Mouse (Mus musculus) heart, embryonic 11.5 days (tissue): Measurements from ENCODE around the gene Rcor1. TPM values are rescaled to one million over a fixed set of nuclear protein-coding genes. Genes with fewer than 3 reads are reported as not detected.
A peak's percentile ranks its signal among the peaks of the same experiment; 100 is the strongest.

Experiments
- ATAC-seq: fragments of 200-750 bp; cut with Nextera tagmentation; replicated peaks from 2 replicates; pipeline ENCODE4 v1.8.0; 2017; ENCODE audit warnings: moderate library complexity; ENCODE audit not compliant: insufficient number of reproducible peaks, low FRiP score, low TSS enrichment
- H3K27ac ChIP-seq: fragments of 300-500 bp; sonication (generic); 2 replicates; pipeline ENCODE4 v1.5.1; 2014; ENCODE audit warnings: mild to moderate bottlenecking, low read depth, low read length
- H3K27me3 ChIP-seq: fragments of 300-500 bp; sonication (generic); 2 replicates; pipeline ENCODE4 v1.6.1; 2014; ENCODE audit warnings: mild to moderate bottlenecking, low read length, mixed read lengths; ENCODE audit not compliant: control insufficient read depth, insufficient read depth
- H3K36me3 ChIP-seq: fragments of 300-500 bp; sonication (generic); 2 replicates; pipeline ENCODE4 v1.6.1; 2014; ENCODE audit warnings: mild to moderate bottlenecking, low read length, moderate library complexity, mixed read lengths; ENCODE audit not compliant: control insufficient read depth, insufficient read depth
- H3K4me1 ChIP-seq: fragments of 300-500 bp; sonication (generic); 2 replicates; pipeline ENCODE4 v1.6.1; 2014; ENCODE audit warnings: low read length; ENCODE audit not compliant: control insufficient read depth, insufficient read depth
- H3K4me2 ChIP-seq: fragments of 300-500 bp; sonication (generic); 2 replicates; pipeline ENCODE4 v1.6.1; 2014; ENCODE audit warnings: mild to moderate bottlenecking, moderate library complexity
- H3K4me3 ChIP-seq: fragments of 300-500 bp; sonication (generic); 2 replicates; pipeline ENCODE4 v1.5.1; 2014; ENCODE audit warnings: low read depth, low read length
- H3K9ac ChIP-seq: fragments of 300-500 bp; sonication (generic); 2 replicates; pipeline ENCODE4 v1.6.1; 2014; ENCODE audit warnings: mild to moderate bottlenecking, low read depth, low read length, moderate library complexity
- H3K9me3 ChIP-seq: fragments of 300-500 bp; sonication (generic); replicated peaks from 2 replicates; pipeline ENCODE4 v1.6.1; 2016; ENCODE audit warnings: low read length; ENCODE audit not compliant: control insufficient read depth
- WGBS: fragments of 180-500 bp; shearing (Covaris S2); extraction: QIAGEN DNeasy Blood & Tissue Kit; methylation state at CpG from one replicate; pipeline ENCODE4 v1.1.7; 2014; ENCODE audit not compliant: insufficient replicate concordance; 5-methylcytosine and 5-hydroxymethylcytosine counted together
- polyA plus RNA-seq: library from polyadenylated mRNA; unstranded; fragments of >200 nt; fragmentation: Nextera tagmentation; extraction: Ambion mirVana; gene quantifications from 2 replicates; pipeline ENCODE4 v1.2.1, GENCODE M21; 2014

Rcor1 gene
- polyA plus RNA-seq, 1 experiment from 2014 or later: 11.9 TPM

GRCm38 (mm10) chr12:110998092-110998491 is 41.1 kb upstream of the Rcor1 start:
- H3K4me2 ChIP-seq: no peak overlapping the region
- no peaks in the 10 kb centered on the region for H3K9me3 ChIP-seq
- H3K4me3 ChIP-seq: no peak overlapping the region
- no peak overlapping the region for H3K27ac ChIP-seq
- 92% methylated on average over 11 of the region's 11 CpGs for WGBS
- H3K36me3 ChIP-seq: no peaks in the 10 kb centered on the region
- no peaks in the 10 kb centered on the region for H3K27me3 ChIP-seq
- H3K4me1 ChIP-seq: no peaks in the 10 kb centered on the region
- no peak overlapping the region for H3K9ac ChIP-seq
- ATAC-seq: no peak

GRCm38 (mm10) chr12:110999820-111000219 is 39.3 kb upstream of the Rcor1 start:
- no peaks in the 10 kb centered on the region; the same call in 1 of the 2 replicates for H3K27me3 ChIP-seq
- H3K36me3 ChIP-seq: no peaks in the 10 kb centered on the region
- no peak overlapping the region for H3K4me2 ChIP-seq
- ATAC-seq: no peak
- H3K9ac ChIP-seq: no peak overlapping the region
- no peak overlapping the region for H3K27ac ChIP-seq
- WGBS: 49% methylated on average over 2 of the region's 2 CpGs
- H3K9me3 ChIP-seq: no peaks in the 10 kb centered on the region
- H3K4me1 ChIP-seq: no peaks in the 10 kb centered on the region
- H3K4me3 ChIP-seq: no peak overlapping the region

- no peak for ATAC-seq
- Histone ChIP-seq H3K27me3 (no peaks in the 10 kb centered on the region; the same call in 1 of the 2 replicates), H3K9ac (no peak overlapping the region), H3K4me1 (peaks cover 1% of the 10 kb centered on the region; the same call in 1 of the 2 replicates), H3K4me3 (no peak overlapping the region), H3K9me3 (no peaks in the 10 kb centered on the region), H3K4me2 (no peak overlapping the region), H3K36me3 (no peaks in the 10 kb centered on the region), H3K27ac (no peak overlapping the region)
- 89% methylated on average over 7 of the region's 7 CpGs for WGBS
Observed at GRCm38 (mm10) chr12:111000956-111001355, 38.2 kb upstream of the Rcor1 start.

- WGBS: 77% methylated on average over 9 of the region's 9 CpGs
- no peaks in the 10 kb centered on the region for H3K9me3 ChIP-seq
- no peak overlapping the region for H3K4me3 ChIP-seq
- no peak overlapping the region for H3K4me2 ChIP-seq
- no peak overlapping the region for H3K9ac ChIP-seq
- no peak for ATAC-seq
- H3K27ac ChIP-seq: no peak overlapping the region
- no peaks in the 10 kb centered on the region for H3K36me3 ChIP-seq
- peaks cover 30% of the 10 kb centered on the region for H3K4me1 ChIP-seq
- no peaks in the 10 kb centered on the region; the same call in 1 of the 2 replicates for H3K27me3 ChIP-seq
Observed at GRCm38 (mm10) chr12:111004142-111004541, 35.0 kb upstream of the Rcor1 start.

GRCm38 (mm10) chr12:111005803-111006202 is 33.3 kb upstream of the Rcor1 start:
- 64% methylated on average over 6 of the region's 6 CpGs for WGBS
- ATAC-seq: no peak; the same call in 1 of the 2 replicates
- Histone ChIP-seq H3K4me3 (no peak overlapping the region), H3K27me3 (no peaks in the 10 kb centered on the region; the same call in 1 of the 2 replicates), H3K9me3 (no peaks in the 10 kb centered on the region), H3K27ac (no peak overlapping the region), H3K4me2 (no peak overlapping the region), H3K36me3 (no peaks in the 10 kb centered on the region), H3K9ac (no peak overlapping the region), H3K4me1 (peaks cover 40% of the 10 kb centered on the region)

GRCm38 (mm10) chr12:111006339-111006738 is 32.8 kb upstream of the Rcor1 start:
- ATAC-seq: no peak
- no peak overlapping the region for H3K4me2 ChIP-seq
- H3K36me3 ChIP-seq: no peaks in the 10 kb centered on the region
- no peak overlapping the region for H3K4me3 ChIP-seq
- H3K27me3 ChIP-seq: no peaks in the 10 kb centered on the region; the same call in 1 of the 2 replicates
- peaks cover 40% of the 10 kb centered on the region for H3K4me1 ChIP-seq
- H3K9ac ChIP-seq: peak overlapping the region; percentile 7; the same call in 1 of the 2 replicates
- H3K9me3 ChIP-seq: no peaks in the 10 kb centered on the region
- H3K27ac ChIP-seq: no peak overlapping the region; the same call in 1 of the 2 replicates
- WGBS: 61% methylated on average over 5 of the region's 5 CpGs

GRCm38 (mm10) chr12:111007134-111008103 is 31.7 kb upstream of the Rcor1 start:
- H3K27me3 ChIP-seq: no peaks in the 10 kb centered on the region; the same call in 1 of the 2 replicates
- ATAC-seq: peak; percentile 47; the same call in 1 of the 2 replicates
- H3K4me3 ChIP-seq: no peak overlapping the region
- H3K36me3 ChIP-seq: no peaks in the 10 kb centered on the region
- 39% methylated on average over 14 of the region's 14 CpGs for WGBS
- H3K9me3 ChIP-seq: no peaks in the 10 kb centered on the region
- peaks cover 40% of the 10 kb centered on the region for H3K4me1 ChIP-seq
- H3K27ac ChIP-seq: peak overlapping the region; percentile 60
- H3K9ac ChIP-seq: peak overlapping the region; percentile 50
- H3K4me2 ChIP-seq: no peak overlapping the region

GRCm38 (mm10) chr12:111008500-111009490 is 30.4 kb upstream of the Rcor1 start:
- Histone ChIP-seq H3K9me3 (no peaks in the 10 kb centered on the region), H3K27ac (peak overlapping the region; percentile 60), H3K36me3 (no peaks in the 10 kb centered on the region), H3K9ac (0 out of 2 replicates have a peak overlapping the region, but pooled peaks have one; percentile 29), H3K4me3 (no peak overlapping the region), H3K4me1 (peaks cover 40% of the 10 kb centered on the region), H3K27me3 (no peaks in the 10 kb centered on the region; the same call in 1 of the 2 replicates), H3K4me2 (no peak overlapping the region)
- no peak for ATAC-seq
- 46% methylated on average over 11 of the region's 11 CpGs for WGBS
